Mouse (Mus musculus): ENCODE results near the gene Ccdc28b.

Gene Ccdc28b

DNA sequence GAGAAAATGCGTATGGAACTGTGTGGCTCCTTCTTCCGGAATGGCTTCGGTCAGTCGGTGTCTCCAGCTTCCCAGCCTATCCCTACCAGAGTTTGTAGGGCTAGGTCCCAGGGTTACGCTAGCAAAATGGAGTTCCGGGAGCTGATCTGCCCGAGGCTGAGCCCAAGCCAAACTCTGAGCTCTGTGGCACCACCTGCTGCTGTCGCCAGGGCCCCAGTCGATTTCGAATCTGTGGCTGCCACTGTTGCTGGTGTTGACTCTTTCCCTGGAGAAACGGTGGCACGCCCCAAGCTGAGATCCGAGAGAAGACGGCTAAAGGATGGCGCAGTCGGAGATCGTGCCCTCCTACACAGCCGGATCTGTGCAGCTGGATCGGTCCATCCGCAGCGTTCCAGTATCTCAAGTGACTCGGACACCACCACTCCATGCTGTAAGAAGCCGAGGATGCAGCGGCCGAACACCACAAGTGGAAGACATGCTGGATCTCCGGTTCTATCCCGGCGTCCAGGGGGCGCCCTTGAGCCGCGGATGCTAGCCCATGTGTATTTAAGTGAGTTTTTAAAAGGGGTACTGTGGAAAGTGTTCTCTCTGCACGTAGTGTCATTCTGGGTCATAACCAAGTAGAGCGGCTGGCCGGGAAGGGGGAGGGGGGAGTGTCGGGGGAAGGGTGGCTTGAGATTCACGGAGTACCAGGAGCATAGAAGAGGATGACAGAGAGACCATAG is 38.7 kb downstream of the Ccdc28b start:
- DNase-seq (ENCODE audit: low spot score) = peak; percentile 66

DNA sequence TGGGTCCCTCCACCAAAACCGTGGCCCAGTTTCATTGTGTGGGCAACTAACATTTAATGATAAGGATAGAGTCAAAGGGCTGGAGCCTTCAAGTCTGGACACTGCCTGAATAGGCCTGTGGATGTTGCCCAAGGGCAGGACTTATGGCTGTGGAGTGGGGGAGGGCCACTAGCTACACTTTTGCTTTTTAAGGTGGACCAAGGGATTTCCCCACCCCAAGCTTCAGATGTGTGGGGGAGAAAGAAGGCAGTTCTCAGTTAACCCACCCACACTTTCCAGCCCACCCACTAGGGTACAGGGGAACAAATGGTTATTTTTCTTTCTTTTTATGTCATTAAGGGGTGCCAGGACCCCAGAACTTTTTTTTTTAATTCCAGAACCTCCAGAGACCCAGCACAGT is 39.4 kb downstream of the Ccdc28b start:
- no peak for DNase-seq (ENCODE audit: low spot score)

DNA sequence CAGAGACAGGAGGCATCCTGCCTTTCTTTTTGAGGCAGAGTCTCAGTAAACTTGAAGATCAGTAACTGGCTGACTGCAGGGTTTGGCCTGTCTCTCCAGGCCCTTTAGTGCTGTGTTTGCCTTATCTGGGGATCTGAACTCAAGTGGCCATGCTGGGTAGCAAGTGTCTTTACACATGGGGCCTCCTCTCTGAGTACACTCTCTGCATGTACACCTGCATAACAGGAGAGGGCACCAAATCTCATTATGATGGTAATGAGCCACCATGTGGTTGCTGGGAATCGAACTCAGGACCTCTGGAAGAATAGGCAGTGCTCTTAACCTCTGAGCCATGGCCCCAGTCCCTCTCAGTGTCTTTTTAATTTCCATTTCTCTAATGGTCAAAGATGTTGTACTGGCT is 41.5 kb downstream of the Ccdc28b start:
- DNase-seq (ENCODE audit: low spot score) = no peak

DNA sequence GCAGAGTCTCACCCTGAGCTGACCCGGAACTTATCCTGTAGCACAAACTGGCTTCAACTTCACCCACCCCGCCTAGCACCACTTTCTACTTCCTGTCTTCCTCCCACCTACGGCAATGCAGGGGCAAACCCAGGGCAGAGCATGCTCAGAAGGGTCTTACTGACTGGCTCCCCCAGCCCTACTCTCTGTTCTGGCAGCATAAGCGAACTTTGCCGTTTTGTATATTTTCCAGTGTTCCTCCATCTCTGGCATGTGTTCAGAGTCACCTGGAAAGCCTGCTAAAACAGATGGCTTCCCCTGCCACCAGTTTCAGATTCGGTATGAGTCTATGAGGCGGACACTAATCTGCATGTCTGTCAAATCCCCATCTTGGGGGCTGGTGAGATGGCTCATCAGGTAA is 43.4 kb downstream of the Ccdc28b start:
- DNase-seq (ENCODE audit: low spot score) = no peak

DNA sequence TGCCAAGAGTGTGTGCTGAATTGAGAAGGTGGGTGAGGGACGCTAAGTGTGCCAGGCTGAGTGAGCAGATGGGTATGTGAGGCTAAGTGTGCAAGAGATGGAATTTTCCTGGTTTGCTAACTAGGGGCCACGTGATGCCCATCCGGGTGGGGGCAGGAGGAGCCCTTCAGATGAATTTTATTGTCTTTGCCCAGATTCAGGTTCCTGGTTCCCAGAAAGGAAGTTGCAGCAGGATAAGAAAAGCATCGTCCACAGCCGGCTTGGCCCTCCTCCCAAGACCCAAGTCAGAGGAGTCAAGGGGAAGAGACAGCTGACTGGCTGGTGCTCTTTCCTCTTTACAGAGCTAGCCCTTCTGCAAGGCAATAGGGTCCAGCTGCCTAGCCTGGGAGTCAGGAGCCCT is 45.3 kb downstream of the Ccdc28b start, which contains the start of gene Fam167b:
TSS of gene Fam167b (minus strand) at position 84 of the 400 bp plus-strand sequence.
- no peak for DNase-seq (ENCODE audit: low spot score)

DNA sequence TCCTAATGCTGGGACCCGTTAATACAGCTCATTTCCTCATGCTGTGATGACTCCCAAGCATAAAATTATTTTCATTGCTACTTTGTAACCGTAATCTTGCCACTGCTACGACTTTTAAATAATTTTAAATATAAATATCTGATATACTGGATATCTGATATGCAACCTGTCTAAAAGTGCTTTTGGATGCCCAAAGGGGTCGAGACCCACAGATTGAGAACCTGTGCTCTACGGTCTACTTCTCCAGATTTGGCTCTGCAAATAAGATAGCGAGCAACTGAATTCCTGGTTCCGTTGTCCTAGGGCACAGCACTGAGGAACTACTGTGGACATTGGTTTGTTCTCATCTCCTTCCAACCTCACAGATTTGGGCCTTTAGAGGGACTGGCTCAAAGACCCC is 46.1 kb downstream of the Ccdc28b start:
- DNase-seq (ENCODE audit: low spot score) = no peak

DNA sequence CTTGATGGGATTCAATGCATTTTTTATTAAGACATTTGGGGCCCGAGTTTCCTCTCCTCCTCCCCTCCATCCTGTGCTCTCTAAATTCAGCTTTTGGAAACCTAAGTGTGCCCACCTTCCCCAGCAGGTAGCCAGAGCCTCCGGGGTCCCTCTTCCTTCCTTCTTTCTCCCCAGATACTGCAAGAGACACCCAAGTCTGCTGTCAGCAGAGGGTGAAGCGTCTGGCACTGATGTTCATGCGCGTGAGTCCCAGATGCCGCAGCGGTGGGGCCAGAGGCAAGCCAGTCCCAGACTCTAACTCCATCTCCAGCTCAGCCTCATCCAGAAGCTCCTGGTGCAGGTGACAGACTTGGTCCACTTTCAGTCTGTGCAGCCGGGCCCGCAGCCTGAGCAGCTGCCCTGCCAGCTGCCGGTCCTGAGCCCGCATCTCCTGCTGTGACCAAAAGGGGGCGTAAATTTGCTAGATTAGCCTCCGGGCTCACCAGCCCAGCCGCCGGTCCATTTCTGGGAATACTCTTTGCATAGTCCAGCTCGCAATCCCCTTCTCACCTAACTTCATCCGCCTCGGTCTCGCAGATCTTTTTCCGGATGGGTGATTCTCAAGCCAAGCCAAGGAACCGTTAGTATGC is 46.8 kb downstream of the Ccdc28b start:
- DNase-seq (ENCODE audit: low spot score) = no peak

DNA sequence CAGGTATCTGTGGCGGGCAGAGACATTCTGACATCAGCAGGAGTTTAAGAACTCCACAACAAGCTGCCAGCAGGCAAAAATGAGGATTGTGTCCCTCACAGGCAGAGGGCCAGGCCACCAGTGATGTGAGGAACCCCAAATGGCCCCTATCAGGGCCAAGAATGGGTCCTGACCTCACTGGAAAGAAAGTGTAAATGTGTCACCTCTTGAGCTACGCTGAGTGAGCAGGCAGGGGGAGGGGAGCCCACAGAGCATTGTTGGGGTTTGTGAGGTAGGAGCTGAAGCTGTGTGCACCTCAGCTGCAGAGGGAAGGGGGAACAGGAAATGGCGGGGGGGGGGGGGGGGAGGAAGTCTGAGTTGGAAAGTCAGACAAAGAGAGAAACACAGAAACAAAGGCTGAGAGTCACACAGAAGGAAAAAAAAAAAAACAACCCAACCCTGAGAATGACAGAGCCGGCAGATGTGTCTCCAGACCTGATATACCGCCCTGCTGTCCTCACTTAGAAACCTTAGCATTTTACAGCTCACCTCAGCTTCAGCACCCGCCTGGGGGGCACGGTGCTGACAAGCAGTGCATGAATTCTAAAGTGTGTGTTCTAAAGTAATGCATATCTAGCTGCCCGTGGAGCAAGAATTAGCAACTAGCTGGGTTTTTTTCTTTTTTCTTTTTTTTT is 48.4 kb downstream of the Ccdc28b start:
- DNase-seq (ENCODE audit: low spot score) = no peak

DNA sequence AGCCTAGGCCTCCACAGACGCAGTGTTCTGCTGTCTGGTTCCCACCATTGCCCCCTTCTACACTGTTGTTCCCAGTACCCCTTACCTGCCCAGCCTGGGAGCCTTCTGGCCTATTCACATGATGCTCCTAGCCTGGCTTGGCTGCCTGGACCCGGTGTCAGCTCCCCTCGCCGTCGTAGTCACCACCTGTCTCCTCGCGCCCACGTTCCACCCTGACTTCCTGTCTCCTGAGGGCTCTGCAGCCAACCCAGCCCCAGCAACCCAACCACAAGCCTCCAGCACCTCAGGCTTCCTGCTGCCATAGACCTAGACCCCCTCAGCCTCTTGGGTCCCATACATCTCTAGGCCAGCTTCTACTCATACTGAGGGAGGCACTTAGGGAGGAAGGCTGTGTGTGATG is 50.3 kb downstream of the Ccdc28b start, which contains the start of gene Lck:
TSS of gene Lck (minus strand) at position 212 of the 400 bp plus-strand sequence.
- DNase-seq (ENCODE audit: low spot score) = no peak

DNA sequence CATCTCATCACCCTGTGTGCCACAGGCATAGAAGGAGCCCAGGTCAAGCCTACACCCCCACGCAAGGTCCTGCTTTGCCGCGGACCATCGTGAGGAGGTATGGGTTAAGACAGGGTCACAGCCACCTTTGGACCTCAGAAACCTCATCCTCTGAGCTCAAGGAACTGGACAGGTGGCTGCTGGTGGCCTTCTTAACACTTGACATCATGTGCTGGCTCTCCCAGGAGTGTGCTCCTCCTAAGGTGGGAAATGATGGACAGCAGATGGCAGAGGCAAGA is 50.7 kb downstream of the Ccdc28b start:
- DNase-seq (ENCODE audit: low spot score) = no peak

DNA sequence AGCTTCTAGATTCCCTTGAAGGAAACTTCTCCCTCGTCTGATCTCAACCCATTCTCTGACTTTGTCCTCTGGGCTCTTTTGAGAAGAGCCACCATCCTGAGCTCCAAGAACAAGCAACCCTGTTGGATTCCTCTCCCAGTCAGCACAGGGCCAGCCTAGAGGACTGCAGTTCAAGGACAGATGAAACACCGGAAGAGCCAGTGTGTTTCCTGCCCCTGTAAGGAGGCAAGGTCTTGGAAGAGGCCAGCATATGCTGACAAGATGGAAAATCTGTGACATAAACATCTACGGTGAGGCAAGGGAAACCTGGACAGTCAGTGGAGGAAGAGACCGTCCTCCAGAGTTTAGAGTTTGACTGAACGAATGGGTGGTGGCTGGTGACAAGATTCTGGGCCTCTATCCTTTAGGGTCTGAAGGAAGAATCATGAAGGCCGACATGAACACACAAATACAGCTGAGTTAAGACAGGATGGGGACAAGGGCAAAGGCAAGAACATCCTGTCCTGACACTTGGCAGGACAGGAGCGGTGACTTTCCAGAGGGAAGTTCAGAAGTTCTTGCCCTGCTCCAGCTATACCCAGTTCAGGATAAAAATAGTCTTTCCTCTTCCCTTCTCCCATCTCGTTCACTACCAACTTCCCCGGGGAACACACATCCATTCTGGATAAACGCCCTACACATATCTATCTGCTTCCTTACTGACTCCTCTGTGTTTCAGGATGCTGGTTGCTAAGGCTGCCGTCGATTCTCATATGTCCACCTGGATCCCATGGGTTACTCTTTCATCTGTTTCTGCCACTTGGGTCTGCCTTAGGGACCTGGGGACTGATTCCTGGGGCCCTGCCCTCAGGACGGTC is 51.3 kb downstream of the Ccdc28b start:
- no peak for DNase-seq (ENCODE audit: low spot score)

DNA sequence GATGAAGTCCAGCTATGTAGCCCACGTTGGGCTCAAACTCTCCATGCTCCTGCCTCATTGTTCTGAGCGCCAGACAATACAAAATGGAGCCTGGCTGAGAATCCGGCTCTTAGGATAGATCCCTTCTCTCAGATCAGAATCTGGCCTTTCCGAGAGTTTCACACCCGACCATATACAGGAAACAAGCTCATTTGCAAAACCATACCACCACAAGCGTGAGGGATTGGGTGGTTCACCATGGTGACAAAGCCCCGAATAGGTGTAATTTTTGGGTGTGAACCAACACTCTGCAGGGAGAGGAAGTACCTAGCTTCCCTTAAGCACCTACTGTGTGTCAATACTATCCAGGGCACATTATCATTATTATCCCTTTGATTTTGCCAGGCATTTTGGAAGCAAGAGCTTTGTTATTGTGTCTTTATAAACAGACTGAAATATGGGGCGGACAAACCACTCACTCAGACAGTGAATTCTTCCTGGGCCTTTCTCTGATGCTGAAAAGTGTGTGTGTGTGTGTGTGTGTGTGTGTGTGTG is 52.1 kb downstream of the Ccdc28b start:
- no peak for DNase-seq (ENCODE audit: low spot score)

DNA sequence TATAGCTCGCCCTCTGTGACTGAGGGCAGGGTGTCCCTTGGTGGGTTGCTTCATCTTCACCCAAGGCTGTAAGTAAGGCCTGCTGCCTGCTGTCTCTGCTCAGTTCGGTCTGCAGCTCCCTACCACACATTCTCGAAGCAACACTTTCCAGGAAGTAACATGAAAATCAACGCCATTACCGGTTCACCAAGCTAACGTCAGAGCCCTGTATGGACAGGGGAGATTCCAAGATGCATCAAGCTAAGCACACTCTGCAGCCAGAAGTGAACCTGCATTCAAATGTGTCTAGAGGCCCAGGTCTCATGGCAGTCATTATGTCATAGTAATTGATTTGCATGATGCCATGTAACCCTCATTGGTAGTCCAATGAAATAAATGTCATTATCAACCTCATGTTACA is 53.7 kb downstream of the Ccdc28b start:
- DNase-seq (ENCODE audit: low spot score) = no peak
